Mouse (Mus musculus) left cerebral cortex, adult 9 months (tissue): Measurements from ENCODE around the gene Marcksl1.
"Not testable (repeated sequence)": the region's sequence is repeated elsewhere in the genome, so short reads cannot be mapped to it uniquely, and the experiment has no call there.

Experiments used
- DNase-seq, 2 experiments: peaks; one replicate each; pipeline ENCODE4 v3.0.0; 2022; ENCODE audit warnings: low spot score in 2 of 2

The Marcksl1 gene

DNA sequence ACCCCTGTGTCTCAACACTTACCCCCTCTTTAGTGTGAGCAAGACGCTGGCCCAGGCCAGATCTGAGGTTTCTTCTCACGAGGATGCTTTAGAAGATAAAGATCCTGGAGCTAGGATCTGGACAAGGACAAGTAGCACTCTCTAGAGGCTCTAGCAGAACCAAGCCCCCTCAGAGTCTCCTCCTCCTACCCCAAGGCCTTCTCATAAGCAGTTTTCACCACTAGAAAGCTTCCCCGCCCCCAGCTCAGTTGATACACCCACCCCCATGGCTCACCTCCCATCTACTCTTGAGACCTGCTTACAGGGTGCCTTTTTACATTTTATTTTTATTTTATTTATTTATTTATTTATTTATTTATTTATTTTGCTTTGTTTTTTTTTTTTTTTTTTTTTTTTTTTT is 3.7 kb upstream of the Marcksl1 start:
- no peak for DNase-seq

DNA sequence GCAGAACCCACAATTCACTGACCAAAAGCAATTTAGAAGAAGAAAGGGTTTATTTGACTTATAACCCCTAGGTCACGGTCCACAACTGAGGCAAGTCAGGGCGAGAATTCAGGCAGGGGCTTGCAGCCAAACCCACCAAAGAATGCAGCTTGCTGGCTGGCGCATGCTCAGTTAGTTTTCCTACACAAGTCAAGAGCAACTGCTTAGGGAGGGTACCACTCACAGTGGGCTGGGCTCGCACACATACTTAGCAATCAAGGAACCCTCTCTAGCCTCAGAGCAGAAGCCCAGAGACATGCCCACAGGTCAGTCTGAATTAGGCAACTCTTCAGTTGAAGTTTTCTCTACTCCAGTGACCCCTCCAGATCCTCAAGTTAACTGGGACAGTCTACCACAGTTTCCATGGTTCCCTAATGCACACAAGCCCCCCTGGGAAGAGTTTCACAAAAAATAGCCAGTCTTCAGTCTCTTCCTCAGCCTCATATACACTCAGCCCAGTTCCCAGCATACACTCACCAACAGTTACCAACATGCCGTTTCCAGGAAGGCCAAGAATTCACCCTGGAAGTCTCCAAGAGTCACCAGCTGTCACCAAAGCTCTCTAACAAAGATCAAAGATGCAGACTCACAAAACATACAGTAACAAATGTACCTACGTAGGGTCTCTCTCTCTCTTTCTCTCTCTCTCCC is 2.5 kb upstream of the Marcksl1 start:
- no peak for DNase-seq

- no peak for DNase-seq
These were observed 1.8 kb upstream of the Marcksl1 start for GRCm38 (mm10) chr4:129511413-129512096.

DNA sequence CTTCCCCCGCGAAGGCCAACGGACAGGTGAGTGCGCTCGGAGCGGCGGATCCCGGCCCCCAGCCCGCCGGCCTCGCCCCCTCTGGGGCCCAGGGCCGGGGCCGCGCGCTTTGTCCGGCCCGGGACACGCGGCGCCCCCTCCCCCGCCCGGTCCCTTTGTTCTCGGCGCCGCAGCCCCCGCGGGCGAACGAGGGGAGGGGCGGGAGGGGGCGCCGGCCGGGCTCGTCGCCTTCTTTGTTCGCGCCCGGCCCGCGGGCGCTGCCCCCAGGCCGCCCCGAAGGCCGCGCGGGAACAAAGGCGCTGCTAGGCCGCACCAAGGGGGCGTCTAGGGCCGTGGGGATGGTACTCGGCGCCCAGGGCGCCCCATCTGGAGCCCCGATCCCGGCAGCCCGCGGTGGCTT is 510 bp downstream of the Marcksl1 start:
- DNase-seq: no peak

DNA sequence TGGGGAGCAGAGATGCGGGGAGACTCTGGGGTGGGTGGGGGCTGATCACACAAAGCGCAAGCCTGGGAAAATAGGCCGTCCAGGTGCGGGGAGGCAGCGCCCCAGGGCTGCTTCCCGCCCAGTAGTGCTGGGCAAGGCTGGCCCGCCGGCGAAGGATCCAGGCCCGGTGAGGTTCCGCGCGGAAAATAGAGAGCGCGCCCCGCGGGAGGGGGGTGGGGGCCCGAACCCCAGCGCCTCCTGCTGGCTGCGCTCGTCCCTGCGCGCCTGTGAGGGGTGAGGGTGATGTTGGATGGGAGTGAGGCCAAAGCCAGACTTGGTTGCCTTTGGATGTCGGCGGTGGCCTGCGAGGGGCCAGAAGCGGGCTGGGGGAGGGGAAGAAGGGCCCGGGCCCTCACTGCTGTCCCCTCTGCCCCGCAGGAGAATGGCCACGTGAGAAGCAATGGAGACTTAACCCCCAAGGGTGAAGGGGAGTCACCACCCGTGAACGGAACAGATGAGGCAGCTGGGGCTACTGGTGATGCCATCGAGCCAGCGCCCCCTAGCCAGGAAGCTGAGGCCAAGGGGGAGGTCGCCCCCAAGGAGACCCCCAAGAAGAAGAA is 1.0 kb downstream of the Marcksl1 start:
- no peak for DNase-seq

GRCm38 (mm10) chr4:129516925-129517324 is 3.5 kb downstream of the Marcksl1 start:
- DNase-seq: no peak

- DNase-seq: no peak
These were observed 5.1 kb downstream of the Marcksl1 start for GRCm38 (mm10) chr4:129518519-129518918.

- DNase-seq: no peak
These were observed 12.0 kb downstream of the Marcksl1 start for GRCm38 (mm10) chr4:129525338-129525737.

GRCm38 (mm10) chr4:129525889-129526288 is 12.5 kb downstream of the Marcksl1 start:
- no peak for DNase-seq

- DNase-seq: not testable (repeated sequence)
These were observed 15.5 kb downstream of the Marcksl1 start for GRCm38 (mm10) chr4:129528901-129529300.

GRCm38 (mm10) chr4:129540012-129540411 is 26.6 kb downstream of the Marcksl1 start:
- DNase-seq: no peak

- DNase-seq: peak in 1 of 2 experiments; percentile 9
These were observed 28.6 kb downstream of the Marcksl1 start for GRCm38 (mm10) chr4:129541868-129542591.

DNA sequence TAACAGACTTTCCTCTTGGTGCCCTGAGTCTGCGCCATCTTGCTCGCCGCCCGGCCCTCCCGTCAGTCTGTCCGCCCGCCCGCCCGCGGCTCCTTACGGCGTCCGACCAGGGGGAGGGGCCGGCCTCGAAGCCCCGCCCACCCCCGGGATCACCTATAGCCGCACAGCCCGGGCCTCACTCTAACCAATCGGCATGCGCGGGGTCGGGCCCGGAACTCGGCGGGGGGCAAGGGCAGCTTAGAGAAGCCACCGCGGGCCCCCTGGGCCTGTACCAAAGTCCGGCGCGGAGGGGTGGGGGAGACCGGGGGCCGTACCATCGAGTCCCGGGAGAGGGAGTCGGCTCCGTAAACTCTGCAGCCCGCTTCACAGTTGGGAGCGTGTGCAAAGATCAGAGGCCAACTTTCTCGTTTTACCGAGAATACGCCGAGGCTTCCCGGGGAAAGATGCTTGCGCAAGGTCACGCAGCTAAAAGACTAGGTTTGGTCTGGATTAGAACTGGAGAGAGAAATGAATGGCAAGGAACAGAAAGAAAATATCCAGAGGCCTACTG is 29.3 kb downstream of the Marcksl1 start, which contains the start of gene Hdac1:
Gene Hdac1, minus strand, starts transcription at position 122 of the 550 bp plus-strand sequence.
- peak; percentile 90 to 95 for DNase-seq

DNA sequence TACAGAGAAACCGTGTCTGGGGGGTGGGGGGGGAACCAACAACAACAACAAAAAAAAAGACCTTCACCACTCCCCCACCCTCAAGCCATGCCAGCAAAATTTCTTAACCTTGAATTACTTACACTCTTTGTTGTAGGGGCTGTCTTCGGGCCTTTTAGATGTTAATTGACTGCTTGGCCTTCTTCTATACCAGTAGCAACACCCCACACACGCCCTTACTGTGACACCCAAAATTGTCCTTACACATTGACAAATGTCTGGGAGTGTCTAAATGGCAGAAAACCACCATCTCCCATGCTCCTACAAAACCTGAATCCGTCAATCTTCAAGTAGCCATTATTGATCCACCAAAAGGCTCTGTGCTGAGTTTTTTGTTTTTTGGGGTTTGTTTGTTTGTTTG is 30.7 kb downstream of the Marcksl1 start:
- DNase-seq: no peak

GRCm38 (mm10) chr4:129547631-129548030 is 34.2 kb downstream of the Marcksl1 start:
- not testable (repeated sequence) for DNase-seq

DNA sequence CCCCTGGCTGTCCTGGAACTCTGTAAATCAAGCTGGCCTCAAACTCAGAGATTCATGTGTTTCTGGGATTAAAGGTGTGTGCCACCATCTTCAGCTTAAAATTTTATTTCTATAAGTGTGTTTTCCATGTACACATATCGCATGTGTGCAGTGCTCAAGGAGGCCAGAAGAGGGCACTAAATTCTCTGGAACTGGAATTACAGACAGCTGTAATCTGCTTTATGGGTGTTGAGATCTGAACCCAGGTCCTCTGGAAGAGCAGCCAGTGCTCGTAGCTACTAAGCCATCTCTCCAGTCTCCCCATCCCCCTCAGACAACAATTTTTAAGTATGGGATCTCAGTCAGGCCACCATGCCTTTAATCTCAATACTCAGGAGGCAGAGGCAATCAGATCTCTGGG is 35.9 kb downstream of the Marcksl1 start:
- peak in 1 of 2 experiments; percentile 14 for DNase-seq

DNA sequence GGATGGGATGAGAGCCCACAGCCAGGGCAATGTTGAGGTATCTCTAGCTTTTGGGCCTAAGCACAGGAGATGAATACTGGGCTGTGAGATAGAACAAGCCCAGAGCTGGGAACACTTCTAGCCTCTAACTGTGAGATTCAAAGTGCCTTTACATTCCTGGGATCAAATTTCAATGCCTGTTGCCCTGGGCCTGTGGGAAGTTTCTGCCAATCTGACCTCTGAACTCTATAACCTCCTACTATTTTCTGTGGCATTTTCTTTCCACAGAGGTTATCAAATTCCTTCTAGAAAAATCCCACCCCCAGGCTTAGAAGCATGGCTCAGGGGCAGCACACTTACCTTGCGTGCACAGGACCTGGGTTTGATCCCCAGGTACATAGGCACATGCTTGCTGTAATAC is 36.9 kb downstream of the Marcksl1 start:
- DNase-seq: no peak

- DNase-seq: not testable (repeated sequence)
These were observed 41.1 kb downstream of the Marcksl1 start for GRCm38 (mm10) chr4:129554512-129554911.

- peak in 1 of 2 experiments; percentile 49 for DNase-seq
These were observed 42.1 kb downstream of the Marcksl1 start for GRCm38 (mm10) chr4:129555421-129555861.

DNA sequence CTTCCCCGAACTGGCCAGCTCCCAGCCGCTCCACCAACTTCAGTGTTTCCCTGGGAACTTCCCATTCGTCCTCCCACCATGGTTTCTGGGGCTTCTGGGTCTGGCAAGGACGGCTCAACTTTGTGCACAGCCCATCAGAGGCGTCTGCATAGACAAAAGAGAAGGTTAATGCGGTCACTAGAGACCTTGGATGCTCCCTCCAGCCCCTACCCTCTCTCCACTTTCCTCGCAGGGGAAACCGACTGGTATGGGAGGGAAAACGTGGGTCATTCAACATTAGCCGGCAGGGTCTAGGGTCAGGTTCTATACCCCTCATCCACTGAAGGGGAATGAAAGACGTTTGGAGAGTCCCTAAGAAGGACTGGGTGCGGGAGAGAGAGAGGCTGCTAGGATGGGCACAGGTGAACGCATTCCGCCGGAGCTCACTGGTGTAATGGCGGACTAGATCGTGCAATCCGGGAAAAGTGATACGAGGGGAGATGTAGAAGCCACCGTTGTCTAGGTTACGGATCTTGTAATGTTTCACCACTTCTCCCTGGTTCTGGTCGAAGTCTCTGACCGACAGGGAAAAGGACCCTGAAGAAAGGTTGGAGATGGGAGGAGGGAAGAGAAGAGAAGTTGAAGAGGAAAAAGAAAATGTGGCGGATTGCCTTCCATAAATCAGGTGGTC is 42.6 kb downstream of the Marcksl1 start:
- DNase-seq: peak in 1 of 2 experiments; percentile 12
